Comparison of ENCODE assay signal across 11 mouse cellular contexts in the genomic region with DNA sequence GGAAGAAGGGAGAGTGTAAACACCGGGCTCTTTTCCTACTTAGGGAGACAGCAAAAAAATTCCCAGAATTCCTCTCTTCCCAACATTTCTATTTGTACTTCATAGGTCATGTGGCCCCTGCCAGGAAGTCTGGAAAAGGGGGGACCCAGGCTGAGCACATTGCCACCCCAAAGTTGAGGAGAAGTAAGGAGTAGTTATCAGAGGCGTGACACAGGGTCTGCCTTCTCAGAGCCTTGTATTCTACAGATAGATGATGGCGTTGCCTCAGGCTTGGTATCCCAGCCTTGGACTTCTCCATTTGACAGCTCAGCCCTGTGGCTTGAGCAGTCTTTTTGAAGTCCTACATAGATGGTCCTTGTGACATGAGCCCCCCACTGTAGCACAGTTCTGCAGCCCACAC. TPM values are rescaled to one million over a fixed set of nuclear protein-coding genes. Genes with fewer than 3 reads are reported as not detected.
A peak's percentile ranks its signal among the peaks of the same experiment; 100 is the strongest.
DNase-seq lines count a peak whose midpoint lies in the region; ATAC-seq and TF ChIP-seq lines count a peak whose summit lies in the region.
"Had no signal": no experiment of that assay in that cellular context is flagged by ENCODE, and none has a peak within 500 bp of the region (broad histone marks: within the 10 kb centered on the region; RNA-seq: fewer than 3 reads in every experiment).

No protein-coding gene starts in this region.

- 64% methylated on average over 3 of the region's 3 CpGs for WGBS in heart, embryonic 12.5 days
- 75% methylated on average over 3 of the region's 3 CpGs for WGBS in heart, adult 2 months
- WGBS in forebrain, embryonic 15.5 days, result 73% methylated on average over 3 of the region's 3 CpGs
- 84% methylated on average over 3 of the region's 3 CpGs for whole genome bisulfite sequencing in midbrain, embryonic 10.5 days

- TF ChIP-seq POLR2A in heart, adult 2 months (IDR thresholded peaks at IDR 0.05; ENCODE audit: insufficient read depth, low read depth, low read length), result no peak

- intact Hi-C loops in heart, adult 2 months (cut with DNase I), result no loop called here
- intact Hi-C loops in left cerebral cortex, postnatal 4 days (cut with DNase I), result no loop called here

- H3K79me2 ChIP-seq in heart, adult 2 months (replicated peaks; ENCODE audit: control insufficient read depth, insufficient read depth, low read length), result no peaks in the 10 kb centered on the region

- no peak for TF ChIP-seq EP300 in heart, adult 2 months (IDR thresholded peaks at IDR 0.05; ENCODE audit: insufficient read depth, low read depth, low read length)

- H3K4me3 ChIP-seq in heart, embryonic 12.5 days, result peak overlapping the region; percentile 78
- H3K4me3 ChIP-seq in heart, adult 2 months, result no peak overlapping the region
- H3K4me3 ChIP-seq in E14TG2a.4 (replicated peaks; ENCODE audit: low read length), result peak overlapping the region; percentile 86
- H3K4me3 ChIP-seq in forebrain, embryonic 15.5 days, result peak overlapping the region; percentile 82
- peak overlapping the region; percentile 61 for H3K4me3 ChIP-seq in midbrain, embryonic 10.5 days

- H3K4me1 ChIP-seq in heart, embryonic 12.5 days (replicated peaks), result peaks cover 25% of the 10 kb centered on the region
- H3K4me1 ChIP-seq in heart, adult 2 months (ENCODE audit: control insufficient read depth, insufficient read depth, low read length), result no peaks in the 10 kb centered on the region
- peaks cover 49% of the 10 kb centered on the region for H3K4me1 ChIP-seq in E14TG2a.4 (replicated peaks; ENCODE audit: low read depth, low read length)
- peaks cover 20% of the 10 kb centered on the region for H3K4me1 ChIP-seq in forebrain, embryonic 15.5 days
- H3K4me1 ChIP-seq in midbrain, embryonic 10.5 days, result peaks cover 27% of the 10 kb centered on the region

- no peak for TF ChIP-seq CTCF in heart, adult 2 months (IDR thresholded peaks at IDR 0.05)
- TF ChIP-seq CTCF in E14TG2a.4 (conservative IDR thresholded peaks at IDR 0.05; ENCODE audit: low read length), result no peak

- no peak overlapping the region for H3K9ac ChIP-seq in heart, embryonic 12.5 days
- H3K9ac ChIP-seq in heart, adult 2 months (ENCODE audit: low read depth, low read length), result no peak overlapping the region
- H3K9ac ChIP-seq in forebrain, embryonic 15.5 days (replicated peaks), result peak overlapping the region; percentile 77; the same call in 1 of the 2 replicates

- no peak for ATAC-seq in heart, embryonic 12.5 days (ENCODE audit: insufficient number of reproducible peaks, low FRiP score)
- ATAC-seq in forebrain, embryonic 15.5 days (replicated peaks), result no peak

- no peak for DNase-seq in heart, adult 2 months
- DNase-seq in midbrain, embryonic 10.5 days (ENCODE audit: low spot score), result no peak
- no peak for DNase-seq in thymus, postnatal 0 days (ENCODE audit: low spot score)
- no peak for DNase-seq in B cell, adult 2 months
- DNase-seq in left cerebral cortex, postnatal 4 days, result no peak
- DNase-seq: kidney, adult 11 months; right cerebral cortex, postnatal 14 days had no signal

- peaks cover 12% of the 10 kb centered on the region; the same call in 1 of the 2 replicates for H3K36me3 ChIP-seq in heart, embryonic 12.5 days
- H3K36me3 ChIP-seq in heart, adult 2 months (ENCODE audit: control insufficient read depth, insufficient read depth, low read length), result no peaks in the 10 kb centered on the region
- H3K36me3 ChIP-seq in E14TG2a.4 (ENCODE audit: insufficient read depth, low read length), result no peaks in the 10 kb centered on the region
- H3K36me3 ChIP-seq in forebrain, embryonic 15.5 days, result no peaks in the 10 kb centered on the region
- peaks cover 4% of the 10 kb centered on the region; the same call in 1 of the 2 replicates for H3K36me3 ChIP-seq in midbrain, embryonic 10.5 days

- H3K9me3 ChIP-seq in heart, embryonic 12.5 days (replicated peaks), result no peaks in the 10 kb centered on the region
- no peaks in the 10 kb centered on the region for H3K9me3 ChIP-seq in E14TG2a.4 (ENCODE audit: low read length)
- H3K9me3 ChIP-seq in forebrain, embryonic 15.5 days, result no peaks in the 10 kb centered on the region
- no peaks in the 10 kb centered on the region for H3K9me3 ChIP-seq in midbrain, embryonic 10.5 days (replicated peaks)

- no peak overlapping the region for H3K27ac ChIP-seq in heart, embryonic 12.5 days (ENCODE audit: poor library complexity, severe bottlenecking)
- H3K27ac ChIP-seq in heart, adult 2 months, result no peak overlapping the region
- no peak overlapping the region for H3K27ac ChIP-seq in forebrain, embryonic 15.5 days (replicated peaks)
- H3K27ac ChIP-seq in midbrain, embryonic 10.5 days (replicated peaks), result no peak overlapping the region

- peak overlapping the region; percentile 85 for H3K4me2 ChIP-seq in heart, embryonic 12.5 days
- H3K4me2 ChIP-seq in forebrain, embryonic 15.5 days (replicated peaks), result peak overlapping the region; percentile 84

- H3K27me3 ChIP-seq in heart, embryonic 12.5 days (replicated peaks), result no peaks in the 10 kb centered on the region
- H3K27me3 ChIP-seq in heart, adult 2 months (ENCODE audit: control insufficient read depth, insufficient read depth, low read length), result no peaks in the 10 kb centered on the region
- peaks cover 18% of the 10 kb centered on the region for H3K27me3 ChIP-seq in E14TG2a.4 (ENCODE audit: insufficient read depth, low read length)
- H3K27me3 ChIP-seq in forebrain, embryonic 15.5 days, result no peaks in the 10 kb centered on the region
- no peaks in the 10 kb centered on the region for H3K27me3 ChIP-seq in midbrain, embryonic 10.5 days (ENCODE audit: low read depth, poor library complexity, severe bottlenecking)

RNA-seq across cellular contexts. Expression of gene Gnb5, which starts 9.2 kb away (rescaled TPM):
- polyA plus RNA-seq in heart, embryonic 12.5 days (2016; fragmentation: Nextera tagmentation; extraction: Ambion mirVana), result 58.0 and 59.2 TPM in 2 replicates
- 10 to 100 TPM; 23.5 to 23.9 TPM for total RNA-seq in heart, adult 2 months (2021)
- 33.0 and 52.8 TPM in 2 replicates for polyA plus RNA-seq in heart, adult 2 months (2012; rRNA removed)
- polyA plus RNA-seq in forebrain, embryonic 15.5 days (2015; fragmentation: Nextera tagmentation; extraction: Ambion mirVana), result 47.8 and 52.6 TPM in 2 replicates
- 29.3 and 30.9 TPM in 2 replicates for polyA plus RNA-seq in midbrain, embryonic 10.5 days (2016; fragmentation: Nextera tagmentation; extraction: Ambion mirVana)
- 4.4 and 4.5 TPM in 2 replicates for polyA plus RNA-seq in thymus, postnatal 0 days (2015; fragmentation: Nextera tagmentation; extraction: Ambion mirVana)
- 10 to 100 TPM; 74.6 to 78.1 TPM for total RNA-seq in left cerebral cortex, postnatal 4 days (2021)

RNA-seq across cellular contexts. Expression of gene Bcl2l10, which starts 32.3 kb away (rescaled TPM):
- not detected in 2 replicates for polyA plus RNA-seq in heart, embryonic 12.5 days (2016; fragmentation: Nextera tagmentation; extraction: Ambion mirVana)
- not detected for total RNA-seq in heart, adult 2 months (2021)
- polyA plus RNA-seq in heart, adult 2 months (2012; rRNA removed), result 0.15 TPM in 1 of 2 replicates, not detected in the other
- polyA plus RNA-seq in forebrain, embryonic 15.5 days (2015; fragmentation: Nextera tagmentation; extraction: Ambion mirVana), result not detected in 2 replicates
- polyA plus RNA-seq in midbrain, embryonic 10.5 days (2016; fragmentation: Nextera tagmentation; extraction: Ambion mirVana), result not detected in 2 replicates
- polyA plus RNA-seq in thymus, postnatal 0 days (2015; fragmentation: Nextera tagmentation; extraction: Ambion mirVana), result not detected in 2 replicates
- under 1 TPM in 1 of 2 experiments, not detected in 1; 0.32 TPM for total RNA-seq in left cerebral cortex, postnatal 4 days (2021)
- polyA plus RNA-seq: lung, embryonic 16.5 days had no signal
